Mouse (Mus musculus) lung, adult 2 months (tissue): ENCODE results near the gene Alg12. TPM values are rescaled to one million over a fixed set of nuclear protein-coding genes. Genes with fewer than 3 reads are reported as not detected.

ENCODE experiments used
- DNase-seq: peaks from one replicate; pipeline ENCODE4 v3.0.0; 2022
- H3K4me1 ChIP-seq: fragments of 200-500 bp; 2 replicates; pipeline ENCODE4 v1.6.1; 2011; ENCODE audit warnings: low read length; ENCODE audit not compliant: control insufficient read depth, insufficient read depth
- H3K4me3 ChIP-seq: fragments of 200-500 bp; replicated peaks from 2 replicates; pipeline ENCODE3; 2011; ENCODE audit warnings: low read depth, mild to moderate bottlenecking, control low read depth, low read length; ENCODE audit errors: extremely low read depth
- CTCF ChIP-seq: fragments of 200-500 bp; IDR thresholded peaks from 2 replicates; pipeline ENCODE4 v1.5.1; 2011; ENCODE audit warnings: mild to moderate bottlenecking, low read length, control low read depth; ENCODE audit not compliant: insufficient read depth
- POLR2A ChIP-seq: fragments of 200-500 bp; IDR thresholded peaks from 2 replicates; pipeline ENCODE4 v1.6.1; 2011; ENCODE audit warnings: low read depth, mild to moderate bottlenecking, control low read depth, low read length, borderline replicate concordance; ENCODE audit errors: extremely low read depth
- WGBS: fragments of 180-500 bp; shearing (Covaris S2); methylation state at CpG from one replicate; pipeline ENCODE4 v1.1.7; 2018; 5-methylcytosine and 5-hydroxymethylcytosine counted together
- polyA plus RNA-seq: library from polyadenylated mRNA; depleted of rRNA; stranded (reverse); fragments of >200 nt; gene quantifications from 2 replicates; pipeline ENCODE4 v1.2.3, GENCODE M21; 2012

Alg12 gene
- polyA plus RNA-seq, 1 experiment = 16.4 TPM

GRCm38 (mm10) chr15:88854969-88855830 is 36.1 kb upstream of the Alg12 start:
- WGBS = 48% methylated on average over 15 of the region's 15 CpGs
- Histone ChIP-seq H3K4me3 (no peak overlapping the region), H3K4me1 (peaks cover 26% of the 10 kb centered on the region)
- DNase-seq = peak; percentile 44
- TF ChIP-seq POLR2A (no peak), CTCF (no peak)

GRCm38 (mm10) chr15:88854119-88854968 is 35.2 kb upstream of the Alg12 start:
- H3K4me3 ChIP-seq = no peak overlapping the region
- no peak for DNase-seq
- H3K4me1 ChIP-seq = peaks cover 29% of the 10 kb centered on the region
- 43% methylated on average over 6 of the region's 6 CpGs for WGBS
- TF ChIP-seq CTCF (no peak), POLR2A (no peak)

DNA sequence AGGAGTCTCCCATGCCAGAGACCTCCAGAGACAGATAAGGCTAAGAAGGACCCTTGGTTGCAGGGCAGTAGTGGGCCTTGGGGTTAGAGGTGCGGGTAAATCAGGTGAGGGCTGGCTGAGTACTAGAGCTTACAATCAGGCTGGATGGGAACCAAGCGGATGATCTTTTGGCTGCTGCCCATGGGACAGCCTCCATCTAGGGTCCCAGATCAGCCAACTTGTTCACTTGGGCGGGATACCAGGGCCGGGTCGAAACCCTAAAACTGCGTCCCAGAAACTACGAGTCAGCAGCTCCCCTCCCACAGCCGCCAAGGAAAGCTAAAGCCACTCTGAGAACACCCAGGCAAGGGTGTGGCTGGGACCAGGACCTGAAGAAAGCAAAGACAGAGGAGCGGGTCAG is 34.0 kb upstream of the Alg12 start:
- 75% methylated on average over 9 of the region's 9 CpGs for whole genome bisulfite sequencing
- H3K4me1 ChIP-seq = peaks cover 29% of the 10 kb centered on the region
- H3K4me3 ChIP-seq = no peak overlapping the region
- TF ChIP-seq CTCF (no peak), POLR2A (no peak)
- DNase-seq = no peak

GRCm38 (mm10) chr15:88851507-88852149 is 32.5 kb upstream of the Alg12 start:
- peak; percentile 7; the same call in 1 of the 2 replicates for TF ChIP-seq CTCF
- TF ChIP-seq POLR2A = peak; percentile 44; the same call in 1 of the 2 replicates
- no peak overlapping the region for H3K4me3 ChIP-seq
- 80% methylated on average over 10 of the region's 10 CpGs for WGBS
- DNase-seq = peak; percentile 81
- H3K4me1 ChIP-seq = peaks cover 27% of the 10 kb centered on the region

DNA sequence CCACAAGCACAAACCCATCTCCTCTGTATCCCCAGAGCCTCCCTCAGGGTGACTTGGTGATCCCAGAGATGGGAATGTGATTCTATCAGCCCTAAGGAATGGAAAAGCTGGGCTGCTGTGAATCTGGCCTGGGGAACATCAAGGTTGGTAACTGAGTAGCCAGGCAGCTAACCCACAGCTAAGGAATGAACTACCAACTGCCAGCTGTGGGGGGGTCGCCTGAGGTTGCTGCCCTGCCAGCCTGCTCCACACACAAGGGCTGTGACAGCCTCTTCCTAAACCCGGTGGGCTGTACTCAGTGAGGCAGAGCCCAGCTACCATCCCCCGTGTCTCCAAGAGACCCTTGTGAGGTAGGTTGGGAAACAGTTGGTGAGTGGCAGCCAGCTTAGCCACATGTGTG is 32.0 kb upstream of the Alg12 start:
- no peak overlapping the region for H3K4me3 ChIP-seq
- 59% methylated on average over 3 of the region's 3 CpGs for WGBS
- peaks cover 27% of the 10 kb centered on the region for H3K4me1 ChIP-seq
- no peak for TF ChIP-seq CTCF
- TF ChIP-seq POLR2A = no peak
- no peak for DNase-seq

DNA sequence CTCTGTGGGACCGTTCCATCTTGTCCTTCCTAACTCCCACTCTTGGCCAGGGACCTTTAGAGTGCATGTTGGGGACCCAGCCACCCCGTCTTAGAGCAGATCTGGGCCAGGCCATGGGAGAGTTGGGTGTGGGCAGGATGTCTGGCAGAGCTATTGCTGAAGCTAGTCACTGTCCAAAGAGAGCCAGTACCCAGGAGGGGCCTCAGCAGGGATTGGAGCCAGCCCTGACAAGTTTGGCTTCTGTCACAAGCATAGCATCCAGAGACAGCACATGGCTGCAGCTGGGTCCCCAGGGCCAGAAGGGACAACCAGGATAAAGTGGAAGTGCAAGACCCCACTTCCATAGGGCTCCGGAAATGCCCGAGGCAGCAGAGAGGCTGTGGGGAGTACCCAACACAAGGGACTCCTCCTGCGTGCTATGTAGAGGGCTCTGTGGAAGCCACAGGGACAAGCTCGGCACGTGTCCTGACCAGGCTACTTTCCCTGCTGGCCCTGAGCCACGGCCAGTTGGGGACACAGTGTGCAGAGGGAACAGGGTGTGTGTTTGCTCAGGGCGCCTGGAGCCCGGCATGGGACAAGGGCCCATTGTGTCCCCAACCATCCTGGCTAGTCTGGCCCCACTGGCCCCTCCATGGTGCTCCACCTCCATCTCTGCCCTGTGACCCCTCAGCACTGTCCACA is 31.2 kb upstream of the Alg12 start:
- H3K4me1 ChIP-seq = peaks cover 25% of the 10 kb centered on the region
- DNase-seq = peak; percentile 93
- WGBS = 27% methylated on average over 10 of the region's 10 CpGs

DNA sequence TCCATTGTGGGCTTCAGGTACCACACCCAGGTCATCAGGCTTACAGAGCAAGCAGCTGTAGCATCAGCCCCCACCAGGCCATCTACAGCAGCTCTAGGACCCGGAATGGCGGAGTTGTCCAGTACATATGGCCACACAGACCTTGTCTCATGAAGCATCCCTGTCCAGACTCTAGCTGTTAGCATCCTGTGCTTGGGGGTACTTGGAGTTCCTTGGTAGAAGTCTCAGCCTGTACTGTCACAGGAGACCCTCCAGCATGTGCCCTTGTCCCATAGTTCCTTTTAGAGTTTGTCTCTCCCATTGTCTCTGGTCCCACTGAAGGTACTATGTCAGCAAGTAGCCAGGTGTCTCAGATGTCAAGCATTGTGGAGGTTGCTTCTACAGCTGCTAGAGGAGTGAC is 30.5 kb upstream of the Alg12 start:
- no peak for TF ChIP-seq POLR2A
- TF ChIP-seq CTCF = no peak
- no peak for DNase-seq
- 94% methylated on average over 2 of the region's 2 CpGs for WGBS
- Histone ChIP-seq H3K4me3 (no peak overlapping the region), H3K4me1 (peaks cover 19% of the 10 kb centered on the region)

More for the DNA sequence above, 31.2 kb upstream of the Alg12 start:
- no peak for TF ChIP-seq CTCF
- TF ChIP-seq POLR2A = no peak; the same call in 1 of the 2 replicates
- no peak overlapping the region for H3K4me3 ChIP-seq

DNA sequence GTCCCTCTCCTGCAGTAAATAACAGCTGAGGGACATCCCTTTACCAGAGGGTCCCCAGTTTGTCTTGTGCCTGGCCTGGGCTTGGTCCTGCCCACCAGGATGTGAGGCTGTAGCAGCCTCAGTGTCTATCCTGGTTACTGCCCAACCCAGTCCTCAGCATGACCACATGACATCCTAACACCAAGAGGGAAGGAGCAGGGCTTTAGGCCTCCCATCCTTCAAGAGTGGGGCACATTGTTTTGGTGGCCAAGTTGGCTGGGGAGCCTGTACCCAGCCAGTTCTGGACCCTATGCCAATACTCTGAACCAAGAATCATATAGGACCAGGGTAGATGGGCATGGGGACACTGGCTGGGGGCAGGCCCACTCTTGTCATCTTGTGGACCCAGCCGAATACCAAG is 29.5 kb upstream of the Alg12 start:
- H3K4me3 ChIP-seq = no peak overlapping the region
- no peak for DNase-seq
- peaks cover 16% of the 10 kb centered on the region for H3K4me1 ChIP-seq
- 100% methylated on average over 1 of the region's 1 CpGs for WGBS
- TF ChIP-seq POLR2A (no peak), CTCF (no peak)
